Mouse (Mus musculus): ENCODE results near the gene Tmem230.
"Not testable (repeated sequence)": the region's sequence is repeated elsewhere in the genome, so short reads cannot be mapped to it uniquely, and the experiment has no call there.

Tmem230 gene

GRCm38 (mm10) chr2:132272694-132273389 lies 25.2 kb upstream of the Tmem230 start:
- DNase-seq (ENCODE audit: low spot score in 2 of 2): no peak

GRCm38 (mm10) chr2:132270331-132270951 lies 22.8 kb upstream of the Tmem230 start:
- no peak for DNase-seq (ENCODE audit: low spot score in 2 of 2)

- DNase-seq (ENCODE audit: low spot score in 2 of 2): no peak
These were observed 21.6 kb upstream of the Tmem230 start for GRCm38 (mm10) chr2:132269217-132269616.

GRCm38 (mm10) chr2:132266086-132266485 lies 18.5 kb upstream of the Tmem230 start:
- DNase-seq (ENCODE audit: low spot score in 2 of 2): no peak

- no peak for DNase-seq (ENCODE audit: low spot score in 2 of 2)
These were observed 17.6 kb upstream of the Tmem230 start for GRCm38 (mm10) chr2:132265196-132265595.

GRCm38 (mm10) chr2:132264266-132264710 lies 16.7 kb upstream of the Tmem230 start:
- DNase-seq (ENCODE audit: low spot score in 2 of 2): no peak

- DNase-seq (ENCODE audit: low spot score in 2 of 2): peak in 1 of 2 experiments; percentile 59
These were observed 16.0 kb upstream of the Tmem230 start for GRCm38 (mm10) chr2:132263421-132264265.

- DNase-seq (ENCODE audit: low spot score in 2 of 2): peak; percentile 99
These were observed 15.3 kb upstream of the Tmem230 start, which contains the start of gene Cds2 for GRCm38 (mm10) chr2:132262879-132263398. TSS of gene Cds2 (plus strand) at chr2:132263148.

- DNase-seq (ENCODE audit: low spot score in 2 of 2): no peak
These were observed 14.6 kb upstream of the Tmem230 start for GRCm38 (mm10) chr2:132262175-132262574.

GRCm38 (mm10) chr2:132260601-132261000 lies 13.0 kb upstream of the Tmem230 start:
- DNase-seq (ENCODE audit: low spot score in 2 of 2): no peak

- DNase-seq (ENCODE audit: low spot score in 2 of 2): peak in 1 of 2 experiments; percentile 22
These were observed 9.9 kb upstream of the Tmem230 start for GRCm38 (mm10) chr2:132257350-132258068.

- no peak for DNase-seq (ENCODE audit: low spot score in 2 of 2)
These were observed 6.0 kb upstream of the Tmem230 start for GRCm38 (mm10) chr2:132253603-132254002.

- peak; percentile 93 to 97 for DNase-seq (ENCODE audit: low spot score in 2 of 2)
These were observed 5.2 kb upstream of the Tmem230 start, which contains the start of gene Pcna for GRCm38 (mm10) chr2:132252542-132253528. TSS of gene Pcna (minus strand) at chr2:132253314.

GRCm38 (mm10) chr2:132251911-132252310 lies 4.3 kb upstream of the Tmem230 start:
- DNase-seq (ENCODE audit: low spot score in 2 of 2): no peak

GRCm38 (mm10) chr2:132243370-132243769 lies 4.2 kb downstream of the Tmem230 start:
- no peak for DNase-seq (ENCODE audit: low spot score in 2 of 2)

GRCm38 (mm10) chr2:132240457-132240856 lies 7.2 kb downstream of the Tmem230 start:
- DNase-seq (ENCODE audit: low spot score in 2 of 2): peak; percentile 57 to 76

GRCm38 (mm10) chr2:132239434-132239833 lies 8.2 kb downstream of the Tmem230 start:
- DNase-seq (ENCODE audit: low spot score in 2 of 2): not testable (repeated sequence)

GRCm38 (mm10) chr2:132235975-132236374 lies 11.6 kb downstream of the Tmem230 start:
- no peak for DNase-seq (ENCODE audit: low spot score in 2 of 2)

- DNase-seq (ENCODE audit: low spot score in 2 of 2): no peak
These were observed 12.3 kb downstream of the Tmem230 start for GRCm38 (mm10) chr2:132235291-132235690.
